Mouse (Mus musculus): ENCODE measurements around the gene Ackr4. TPM values are rescaled to one million over a fixed set of nuclear protein-coding genes. Genes with fewer than 3 reads are reported as not detected.

Gene Ackr4
- polyA plus RNA-seq, 1 experiment, result 15.3 TPM

- H3K4me1 ChIP-seq (ENCODE audit: control insufficient read depth, insufficient read depth, low read length), result peaks cover 3% of the 10 kb centered on the region
- TF ChIP-seq CTCF (IDR thresholded peaks at IDR 0.05; ENCODE audit: insufficient read depth, low read length) (no peak), POLR2A (IDR thresholded peaks at IDR 0.05; ENCODE audit: borderline replicate concordance, extremely low read depth, low read depth, low read length) (no peak)
- 29% methylated on average over 5 of the region's 5 CpGs for WGBS
- H3K4me3 ChIP-seq (replicated peaks; ENCODE audit: extremely low read depth, low read depth, low read length), result no peak overlapping the region
- DNase-seq, result no peak
Measured at GRCm38 (mm10) chr9:104098256-104098655, 28.5 kb downstream of the Ackr4 start.

GRCm38 (mm10) chr9:104092945-104093344 is 33.8 kb downstream of the Ackr4 start:
- Histone ChIP-seq H3K4me1 (ENCODE audit: control insufficient read depth, insufficient read depth, low read length) (peaks cover 9% of the 10 kb centered on the region; the same call in 1 of the 2 replicates), H3K4me3 (replicated peaks; ENCODE audit: extremely low read depth, low read depth, low read length) (no peak overlapping the region)
- WGBS, result 94% methylated on average over 5 of the region's 5 CpGs
- no peak for TF ChIP-seq POLR2A (IDR thresholded peaks at IDR 0.05; ENCODE audit: borderline replicate concordance, extremely low read depth, low read depth, low read length)
- TF ChIP-seq CTCF (IDR thresholded peaks at IDR 0.05; ENCODE audit: insufficient read depth, low read length), result no peak
- DNase-seq, result no peak

GRCm38 (mm10) chr9:104088555-104088954 is 38.2 kb downstream of the Ackr4 start:
- WGBS, result 24% methylated on average over 8 of the region's 8 CpGs
- Histone ChIP-seq H3K4me1 (ENCODE audit: control insufficient read depth, insufficient read depth, low read length) (peaks cover 16% of the 10 kb centered on the region), H3K4me3 (replicated peaks; ENCODE audit: extremely low read depth, low read depth, low read length) (no peak overlapping the region)
- no peak for TF ChIP-seq CTCF (IDR thresholded peaks at IDR 0.05; ENCODE audit: insufficient read depth, low read length)
- TF ChIP-seq POLR2A (IDR thresholded peaks at IDR 0.05; ENCODE audit: borderline replicate concordance, extremely low read depth, low read depth, low read length), result no peak
- peak; percentile 36 for DNase-seq

GRCm38 (mm10) chr9:104085730-104086429 is 40.9 kb downstream of the Ackr4 start:
- TF ChIP-seq POLR2A (IDR thresholded peaks at IDR 0.05; ENCODE audit: borderline replicate concordance, extremely low read depth, low read depth, low read length) (no peak), CTCF (IDR thresholded peaks at IDR 0.05; ENCODE audit: insufficient read depth, low read length) (no peak)
- 46% methylated on average over 4 of the region's 4 CpGs for WGBS
- Histone ChIP-seq H3K4me3 (replicated peaks; ENCODE audit: extremely low read depth, low read depth, low read length) (no peak overlapping the region), H3K4me1 (ENCODE audit: control insufficient read depth, insufficient read depth, low read length) (peaks cover 16% of the 10 kb centered on the region)
- no peak for DNase-seq

- Histone ChIP-seq H3K4me3 (replicated peaks; ENCODE audit: extremely low read depth, low read depth, low read length) (no peak overlapping the region), H3K4me1 (ENCODE audit: control insufficient read depth, insufficient read depth, low read length) (no peaks in the 10 kb centered on the region)
- WGBS, result 66% methylated on average over 3 of the region's 3 CpGs
- TF ChIP-seq POLR2A (IDR thresholded peaks at IDR 0.05; ENCODE audit: borderline replicate concordance, extremely low read depth, low read depth, low read length) (no peak), CTCF (IDR thresholded peaks at IDR 0.05; ENCODE audit: insufficient read depth, low read length) (no peak)
- DNase-seq, result no peak
Measured at GRCm38 (mm10) chr9:104080038-104080437, 46.7 kb downstream of the Ackr4 start.

GRCm38 (mm10) chr9:104079379-104079778 is 47.4 kb downstream of the Ackr4 start:
- DNase-seq, result peak; percentile 49
- peak; percentile 66 for TF ChIP-seq CTCF (IDR thresholded peaks at IDR 0.05; ENCODE audit: insufficient read depth, low read length)
- no peak for TF ChIP-seq POLR2A (IDR thresholded peaks at IDR 0.05; ENCODE audit: borderline replicate concordance, extremely low read depth, low read depth, low read length)
- H3K4me1 ChIP-seq (ENCODE audit: control insufficient read depth, insufficient read depth, low read length), result no peaks in the 10 kb centered on the region
- no peak overlapping the region for H3K4me3 ChIP-seq (replicated peaks; ENCODE audit: extremely low read depth, low read depth, low read length)
- 48% methylated on average over 5 of the region's 5 CpGs for WGBS

- no peak for DNase-seq
- no peaks in the 10 kb centered on the region for H3K4me1 ChIP-seq (ENCODE audit: control insufficient read depth, insufficient read depth, low read length)
- no peak for TF ChIP-seq CTCF (IDR thresholded peaks at IDR 0.05; ENCODE audit: insufficient read depth, low read length)
- TF ChIP-seq POLR2A (IDR thresholded peaks at IDR 0.05; ENCODE audit: borderline replicate concordance, extremely low read depth, low read depth, low read length), result no peak
- WGBS, result 86% methylated on average over 1 of the region's 1 CpGs
- no peak overlapping the region for H3K4me3 ChIP-seq (replicated peaks; ENCODE audit: extremely low read depth, low read depth, low read length)
Measured at GRCm38 (mm10) chr9:104078780-104079179, 48.0 kb downstream of the Ackr4 start.

GRCm38 (mm10) chr9:104075808-104076207 is 50.9 kb downstream of the Ackr4 start:
- TF ChIP-seq CTCF (IDR thresholded peaks at IDR 0.05; ENCODE audit: insufficient read depth, low read length), result no peak
- no peak for TF ChIP-seq POLR2A (IDR thresholded peaks at IDR 0.05; ENCODE audit: borderline replicate concordance, extremely low read depth, low read depth, low read length)
- DNase-seq, result no peak
- Histone ChIP-seq H3K4me1 (ENCODE audit: control insufficient read depth, insufficient read depth, low read length) (no peaks in the 10 kb centered on the region), H3K4me3 (replicated peaks; ENCODE audit: extremely low read depth, low read depth, low read length) (no peak overlapping the region)
- 76% methylated on average over 2 of the region's 2 CpGs for WGBS

GRCm38 (mm10) chr9:104070863-104071604 is 55.7 kb downstream of the Ackr4 start:
- TF ChIP-seq CTCF (IDR thresholded peaks at IDR 0.05; ENCODE audit: insufficient read depth, low read length), result no peak
- TF ChIP-seq POLR2A (IDR thresholded peaks at IDR 0.05; ENCODE audit: borderline replicate concordance, extremely low read depth, low read depth, low read length), result no peak
- Histone ChIP-seq H3K4me3 (replicated peaks; ENCODE audit: extremely low read depth, low read depth, low read length) (no peak overlapping the region), H3K4me1 (ENCODE audit: control insufficient read depth, insufficient read depth, low read length) (no peaks in the 10 kb centered on the region)
- 67% methylated on average over 8 of the region's 8 CpGs for WGBS
- no peak for DNase-seq

All from lung, adult 2 months (tissue).